Mouse (Mus musculus) activated CD4-positive, CD25-positive, alpha-beta regulatory T cell (primary cell): ENCODE measurements around the gene Etv1. TPM values are rescaled to one million over a fixed set of nuclear protein-coding genes. Genes with fewer than 3 reads are reported as not detected.

ENCODE experiments used
- polyA plus RNA-seq, 2 experiments: library from polyadenylated mRNA; unstranded; fragments of 100-300 nt; shearing (Covaris generic); gene quantifications; one replicate each; pipeline ENCODE4 v1.2.1; 2017

The Etv1 gene
- polyA plus RNA-seq = under 1 TPM; 0.06 to 0.23 TPM

GRCm38 (mm10) chr12:38779186-38779777, at the start of gene Etv1:
TSS of gene Etv1 (plus strand) at chr12:38779380.

